Mouse (Mus musculus) olfactory bulb, adult 2 months (tissue): ENCODE data around the gene Trpm5. TPM values are rescaled to one million over a fixed set of nuclear protein-coding genes. Genes with fewer than 3 reads are reported as not detected.
A peak's percentile ranks its signal among the peaks of the same experiment; 100 is the strongest.

ENCODE experiments used
- H3K27ac ChIP-seq: fragments of 200-500 bp; 2 replicates; pipeline ENCODE4 v1.5.1; 2012; ENCODE audit warnings: low read depth, low read length; ENCODE audit not compliant: insufficient read depth
- H3K4me1 ChIP-seq: fragments of 200-500 bp; 2 replicates; pipeline ENCODE4 v1.6.1; 2012; ENCODE audit warnings: low read length; ENCODE audit not compliant: control insufficient read depth, insufficient read depth
- H3K4me3 ChIP-seq: fragments of 200-500 bp; 2 replicates; pipeline ENCODE4 v1.5.1; 2012; ENCODE audit warnings: mild to moderate bottlenecking, low read depth, low read length, moderate library complexity; ENCODE audit not compliant: insufficient read depth
- CTCF ChIP-seq: fragments of 200-500 bp; IDR thresholded peaks from 2 replicates; pipeline ENCODE4 v1.5.1; 2012; ENCODE audit warnings: low read depth, mild to moderate bottlenecking, low read length, moderate library complexity; ENCODE audit not compliant: insufficient read depth
- POLR2A ChIP-seq: fragments of 200-500 bp; IDR thresholded peaks from 2 replicates; pipeline ENCODE4 v1.6.1; 2012; ENCODE audit warnings: mild to moderate bottlenecking, low read depth, low read length, moderate library complexity; ENCODE audit not compliant: insufficient read depth
- WGBS: fragments of 180-500 bp; shearing (Covaris S2); methylation state at CpG from one replicate; pipeline ENCODE4 v1.1.7; 2018; 5-methylcytosine and 5-hydroxymethylcytosine counted together
- polyA plus RNA-seq: library from polyadenylated mRNA; stranded (reverse); fragments of >200 nt; gene quantifications from 2 replicates; pipeline ENCODE4 v1.2.4, GENCODE M21; 2012; ENCODE audit warnings: low replicate concordance; ENCODE audit not compliant: missing spikeins, insufficient read depth, insufficient read length

The Trpm5 gene
- polyA plus RNA-seq = not detected in 2 replicates

DNA sequence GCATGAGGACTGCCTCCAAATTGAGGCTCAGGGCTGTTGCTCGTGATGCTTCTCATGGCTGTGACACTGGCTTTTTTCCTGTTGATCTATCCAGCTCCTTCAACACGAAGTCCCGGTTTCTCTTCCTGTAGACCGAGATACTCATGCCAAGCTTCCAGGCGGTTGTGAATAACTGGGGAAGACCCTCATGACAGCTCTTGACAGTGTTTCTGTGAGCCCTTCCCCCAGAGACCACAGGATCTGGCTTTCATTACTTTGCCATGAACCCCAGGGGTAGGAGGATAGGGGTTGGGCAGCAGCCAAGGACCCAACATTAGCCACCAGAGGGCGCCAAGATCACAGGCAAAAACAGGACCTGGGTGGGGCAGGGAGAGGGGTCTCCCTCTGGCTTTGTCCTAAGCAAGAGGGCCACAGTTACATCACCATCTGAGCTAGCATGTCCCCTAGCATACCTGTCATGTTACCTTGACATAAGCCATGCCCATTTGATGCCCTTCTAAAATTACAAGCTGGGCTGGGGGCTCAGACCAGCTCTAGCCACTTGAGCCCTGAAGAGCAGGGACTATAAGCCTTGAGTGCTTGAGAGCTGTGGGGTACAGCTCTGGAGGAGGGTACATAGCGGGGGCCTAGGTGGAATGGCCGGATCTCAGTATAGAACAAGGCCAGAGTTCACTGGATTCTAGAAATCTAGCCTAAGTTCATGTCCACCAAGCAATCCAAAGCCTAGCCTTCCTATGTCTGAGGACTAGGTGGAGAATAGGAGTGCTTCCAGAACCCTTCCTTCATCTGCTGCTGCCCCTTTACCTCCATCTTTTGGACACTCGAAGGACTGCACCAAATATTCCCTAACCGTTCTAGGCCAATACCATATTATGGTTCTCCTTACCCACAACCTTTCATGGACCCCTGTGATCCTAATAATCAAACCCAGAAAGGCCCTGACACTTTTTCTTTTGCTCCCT, at the start of gene Trpm5:
Gene Trpm5 (minus strand): TSS at position 51 of the 962 bp plus-strand sequence.
- Histone ChIP-seq H3K4me3 (no peak within 1 kb of the TSS), H3K4me1 (no peaks in the 10 kb centered on the region), H3K27ac (no peak within 1 kb of the TSS)
- 51% methylated on average over 10 of the region's 10 CpGs for WGBS
- TF ChIP-seq POLR2A (no peak), CTCF (peak; percentile 42; the same call in 1 of the 2 replicates)

DNA sequence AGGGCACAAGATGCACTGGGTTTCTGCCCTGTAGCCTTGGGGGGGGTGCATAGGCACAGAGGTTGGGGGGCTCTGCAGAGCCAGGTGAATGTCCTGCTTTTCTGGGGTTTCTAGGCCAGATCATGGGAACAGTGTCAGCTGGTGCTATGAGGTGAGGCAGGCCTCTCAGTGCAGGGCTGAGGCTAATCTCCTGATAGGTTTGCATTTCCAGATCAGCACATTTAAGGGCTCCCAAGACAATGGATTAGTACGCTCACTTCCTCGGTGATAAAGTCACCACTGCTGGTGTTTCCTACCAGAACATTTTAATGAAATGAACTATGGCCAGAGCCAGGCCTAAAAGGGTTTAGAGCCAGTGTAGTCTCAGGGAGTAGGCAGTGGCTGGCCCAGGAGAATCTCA, 48.2 kb upstream of the Trpm5 start:
- WGBS = 90% methylated on average over 2 of the region's 2 CpGs
- H3K27ac ChIP-seq = no peak overlapping the region
- TF ChIP-seq POLR2A = no peak
- TF ChIP-seq CTCF = no peak
- no peak overlapping the region for H3K4me3 ChIP-seq
- no peaks in the 10 kb centered on the region for H3K4me1 ChIP-seq

DNA sequence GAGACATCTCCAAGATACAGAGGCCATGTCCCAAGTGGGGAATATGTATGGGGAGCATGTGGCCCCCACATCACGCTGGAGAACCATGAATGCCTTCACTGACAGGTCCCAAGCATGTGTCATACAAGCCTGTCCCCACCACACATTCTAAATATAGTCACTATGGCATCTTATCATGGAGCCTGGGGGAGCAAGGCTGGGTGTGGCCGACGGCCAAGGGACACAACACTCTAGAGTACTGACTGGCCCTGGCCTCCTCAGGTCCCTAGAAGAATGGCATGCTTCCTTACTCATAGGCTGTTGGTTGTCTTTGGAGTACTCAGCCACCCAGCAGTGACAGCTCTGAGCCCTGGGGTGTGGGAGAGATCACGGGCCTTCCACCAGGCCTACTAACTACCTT, 45.5 kb upstream of the Trpm5 start:
- Histone ChIP-seq H3K4me3 (no peak overlapping the region), H3K27ac (no peak overlapping the region), H3K4me1 (no peaks in the 10 kb centered on the region)
- TF ChIP-seq POLR2A (no peak), CTCF (no peak)
- 83% methylated on average over 4 of the region's 4 CpGs for WGBS

DNA sequence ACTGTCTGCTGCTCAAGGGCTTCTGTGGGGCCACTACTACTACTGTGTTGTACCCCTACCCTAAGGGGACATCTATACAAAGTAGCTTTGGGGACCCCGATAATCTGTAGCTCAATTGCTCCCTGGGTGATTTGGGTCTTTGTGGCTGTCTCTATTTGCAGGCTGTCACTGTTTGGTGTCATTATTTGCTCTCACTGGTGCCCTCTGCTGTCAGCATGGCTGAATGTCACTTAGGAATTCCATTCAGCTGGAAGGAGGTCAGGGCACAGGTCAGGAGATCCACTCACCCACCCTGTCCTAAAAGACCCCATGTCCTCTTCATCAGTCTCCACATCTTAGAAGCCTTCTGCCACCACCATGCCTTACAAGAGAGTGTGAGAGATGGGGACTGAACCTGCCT, 44.3 kb upstream of the Trpm5 start:
- Histone ChIP-seq H3K27ac (no peak overlapping the region), H3K4me1 (no peaks in the 10 kb centered on the region), H3K4me3 (no peak overlapping the region)
- 19% methylated on average over 1 of the region's 1 CpGs for WGBS
- no peak for TF ChIP-seq POLR2A
- no peak for TF ChIP-seq CTCF

DNA sequence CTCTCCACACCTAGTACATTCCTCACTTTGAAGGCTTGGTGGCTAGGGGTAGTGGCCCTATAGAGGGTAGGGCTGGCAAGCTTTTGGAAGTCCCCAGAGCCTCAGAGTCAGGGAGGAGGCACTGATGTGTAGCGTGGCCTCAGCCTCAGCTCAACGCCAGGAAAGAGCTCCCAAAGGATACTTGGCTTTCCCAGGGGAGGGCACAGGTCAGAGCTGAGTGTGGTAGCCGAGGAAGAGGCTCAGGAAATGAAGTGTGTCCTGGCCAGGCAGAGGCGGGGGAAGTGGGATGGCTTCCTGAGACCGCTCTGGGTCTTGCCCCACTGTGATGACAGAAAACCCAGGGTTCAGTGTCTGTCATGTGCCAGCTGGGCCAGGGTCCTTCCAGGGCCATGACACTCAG, 42.1 kb upstream of the Trpm5 start:
- WGBS = 81% methylated on average over 5 of the region's 5 CpGs
- H3K4me3 ChIP-seq = no peak overlapping the region
- no peak overlapping the region for H3K27ac ChIP-seq
- TF ChIP-seq CTCF (no peak), POLR2A (no peak)
- H3K4me1 ChIP-seq = no peaks in the 10 kb centered on the region

DNA sequence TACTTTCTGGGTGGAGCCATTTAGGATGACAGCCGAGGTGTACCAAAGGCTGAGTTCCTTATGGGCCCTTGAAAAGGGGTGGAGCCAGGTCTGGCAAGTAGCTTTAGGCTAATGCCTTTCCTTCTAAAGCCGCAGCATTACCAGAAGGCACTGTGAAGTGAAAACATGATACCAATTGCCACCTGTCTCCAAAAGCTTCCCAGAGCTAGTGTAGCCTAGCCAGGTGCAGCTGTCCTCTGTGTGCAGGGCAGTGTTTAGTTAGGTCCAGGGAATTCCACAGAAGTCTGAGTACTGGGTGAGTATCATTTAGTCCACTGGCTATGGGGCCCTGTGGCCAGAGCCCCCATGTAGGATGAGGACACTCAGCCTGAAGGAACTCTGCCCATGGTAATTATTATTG, 41.7 kb upstream of the Trpm5 start:
- 84% methylated on average over 2 of the region's 2 CpGs for WGBS
- TF ChIP-seq POLR2A (no peak), CTCF (no peak)
- H3K27ac ChIP-seq = no peak overlapping the region
- H3K4me1 ChIP-seq = no peaks in the 10 kb centered on the region
- H3K4me3 ChIP-seq = no peak overlapping the region

DNA sequence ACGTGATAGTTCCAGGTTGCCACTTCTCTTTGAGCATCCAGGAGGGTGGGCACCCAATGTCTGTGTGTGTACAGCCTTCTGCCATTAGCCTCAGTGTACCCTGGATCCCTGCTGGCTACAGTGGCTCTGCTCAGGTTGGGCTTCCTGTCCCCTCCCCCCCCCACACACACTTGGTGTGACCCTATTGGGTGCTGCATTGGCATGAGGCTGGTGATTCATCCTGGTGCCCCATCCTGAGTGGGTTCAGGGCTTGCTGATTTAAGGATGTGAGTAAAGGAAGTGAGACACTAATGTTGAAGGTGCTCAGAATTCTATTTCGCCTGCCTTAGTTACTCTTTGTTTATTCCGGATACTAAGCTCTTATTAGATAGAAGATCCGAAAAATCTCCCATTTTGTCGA, 38.4 kb upstream of the Trpm5 start:
- no peak for TF ChIP-seq CTCF
- Histone ChIP-seq H3K4me1 (no peaks in the 10 kb centered on the region), H3K4me3 (no peak overlapping the region), H3K27ac (no peak overlapping the region)
- WGBS = 87% methylated on average over 5 of the region's 5 CpGs

DNA sequence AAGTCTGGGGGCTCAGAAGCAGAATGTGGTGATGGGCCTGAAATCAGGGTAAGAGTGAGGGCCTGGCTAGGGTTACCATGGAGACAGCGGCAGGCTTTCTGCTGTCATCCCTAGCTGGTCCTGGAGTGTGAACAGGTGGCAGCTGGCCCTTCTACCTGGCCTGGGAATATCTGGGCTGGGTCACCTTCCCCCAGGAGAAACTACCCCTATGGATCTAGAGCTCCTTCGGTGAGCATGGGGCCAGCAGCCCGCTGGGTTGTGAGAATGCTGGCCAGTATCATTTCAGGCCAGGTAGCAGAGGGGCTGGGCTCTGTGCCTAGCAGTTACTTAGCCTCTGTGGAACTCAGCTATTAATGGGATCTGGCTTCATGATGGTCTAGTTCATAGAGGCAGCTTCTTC, 30.5 kb upstream of the Trpm5 start:
- Histone ChIP-seq H3K27ac (no peak overlapping the region), H3K4me3 (no peak overlapping the region), H3K4me1 (no peaks in the 10 kb centered on the region)
- no peak for TF ChIP-seq CTCF
- TF ChIP-seq POLR2A = no peak
- 83% methylated on average over 3 of the region's 3 CpGs for WGBS

DNA sequence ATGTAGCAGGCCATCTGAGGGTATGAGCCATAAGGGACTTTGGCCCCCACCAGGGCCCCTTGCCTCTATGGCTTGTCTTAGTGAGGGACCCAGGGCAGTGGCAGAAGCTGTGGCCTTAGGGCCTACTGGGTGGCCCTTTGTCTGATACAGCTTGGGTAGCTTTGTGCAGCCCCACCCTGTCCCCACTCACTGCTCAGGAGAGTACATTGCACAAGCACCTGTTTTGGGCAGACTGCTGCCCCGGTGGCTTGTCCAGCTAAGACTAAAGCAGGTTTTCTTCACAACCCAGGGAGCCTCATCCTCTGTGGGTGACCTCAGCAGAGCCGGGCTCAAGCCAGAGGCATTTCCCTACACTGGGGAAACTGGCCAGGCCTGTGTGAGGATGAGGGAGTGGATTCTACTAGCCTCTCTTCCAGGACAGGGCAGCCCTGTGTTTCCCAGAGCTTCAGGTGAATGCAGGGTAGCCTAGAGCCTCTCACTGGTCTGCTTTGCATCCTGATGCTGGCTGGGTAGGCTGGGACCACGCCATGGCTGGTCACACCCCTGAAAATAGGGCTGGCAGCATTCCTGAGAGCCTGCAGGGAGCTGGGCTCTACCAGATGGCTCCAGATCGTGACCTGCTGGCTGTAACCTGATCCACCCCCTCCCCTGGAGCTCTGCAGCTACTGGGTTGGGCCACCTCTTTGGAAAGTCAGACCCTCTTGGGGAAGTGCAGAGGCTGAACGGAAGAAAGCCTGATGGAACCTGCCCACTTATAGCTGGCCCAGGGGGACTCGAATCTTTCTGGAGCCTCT, 29.6 kb upstream of the Trpm5 start:
- H3K4me1 ChIP-seq = no peaks in the 10 kb centered on the region
- TF ChIP-seq POLR2A (no peak), CTCF (no peak)
- WGBS = 56% methylated on average over 6 of the region's 6 CpGs
- H3K4me3 ChIP-seq = no peak overlapping the region
- no peak overlapping the region for H3K27ac ChIP-seq

DNA sequence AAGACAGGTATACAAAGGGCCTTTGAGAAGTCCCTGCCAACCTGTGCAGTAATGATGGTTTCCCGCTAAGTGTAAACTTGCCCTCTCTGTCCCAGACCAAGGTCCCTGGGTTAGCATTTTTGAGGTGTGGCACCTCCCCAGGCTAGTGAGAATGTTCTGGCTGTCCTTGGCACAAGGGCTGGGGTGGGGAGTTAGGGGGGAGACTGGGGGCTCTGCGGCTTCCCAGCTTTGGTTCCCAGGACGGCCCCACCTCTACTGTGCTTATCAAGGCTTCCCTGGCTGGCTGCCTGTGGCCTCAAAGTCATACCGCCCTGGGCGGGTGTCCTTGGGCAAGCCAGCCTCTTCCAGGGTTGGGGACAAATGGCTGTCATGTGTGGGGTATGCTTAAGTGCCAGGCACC, 27.7 kb upstream of the Trpm5 start:
- Histone ChIP-seq H3K4me3 (no peak overlapping the region), H3K4me1 (no peaks in the 10 kb centered on the region), H3K27ac (no peak overlapping the region)
- 82% methylated on average over 5 of the region's 5 CpGs for WGBS
- TF ChIP-seq CTCF (no peak), POLR2A (no peak)
